Mouse (Mus musculus) hindbrain, embryonic 14.5 days (tissue): ENCODE data around the gene Gng10. TPM values are rescaled to one million over a fixed set of nuclear protein-coding genes. Genes with fewer than 3 reads are reported as not detected.

Experiments
- ATAC-seq: fragments of 200-750 bp; cut with Nextera tagmentation; 2 replicates; pipeline ENCODE4 v1.8.0; 2017; ENCODE audit warnings: moderate number of reproducible peaks, mild to moderate bottlenecking, moderate TSS enrichment, moderate library complexity; ENCODE audit not compliant: low FRiP score
- DNase-seq: peaks from one replicate; pipeline ENCODE4 v3.0.0-alpha.2; 2015; ENCODE audit warnings: low spot score
- H3K27ac ChIP-seq: fragments of 300-500 bp; sonication (generic); 2 replicates; pipeline ENCODE4 v1.5.1; 2014; ENCODE audit warnings: mild to moderate bottlenecking, moderate library complexity
- H3K27me3 ChIP-seq: fragments of 300-500 bp; sonication (generic); 2 replicates; pipeline ENCODE4 v1.6.1; 2014; ENCODE audit warnings: mild to moderate bottlenecking, low read length, mixed read lengths; ENCODE audit not compliant: control insufficient read depth, insufficient read depth
- H3K36me3 ChIP-seq: fragments of 300-500 bp; sonication (generic); replicated peaks from 2 replicates; pipeline ENCODE4 v1.6.1; 2014; ENCODE audit not compliant: control insufficient read depth, insufficient read depth
- H3K4me1 ChIP-seq: fragments of 300-500 bp; sonication (generic); replicated peaks from 2 replicates; pipeline ENCODE4 v1.6.1; 2014; ENCODE audit warnings: antibody characterized with exemption, low read length, mixed read lengths; ENCODE audit not compliant: control insufficient read depth, insufficient read depth
- H3K4me2 ChIP-seq: fragments of 300-500 bp; sonication (generic); replicated peaks from 2 replicates; pipeline ENCODE4 v1.6.1; 2014; ENCODE audit warnings: mild to moderate bottlenecking, moderate library complexity
- H3K4me3 ChIP-seq: fragments of 300-500 bp; sonication (generic); replicated peaks from 2 replicates; pipeline ENCODE4 v1.5.1; 2014; ENCODE audit warnings: mild to moderate bottlenecking, low read length
- H3K9ac ChIP-seq: fragments of 300-500 bp; sonication (generic); 2 replicates; pipeline ENCODE4 v1.6.1; 2014
- H3K9me3 ChIP-seq: fragments of 300-500 bp; sonication (generic); 2 replicates; pipeline ENCODE4 v1.6.1; 2016; ENCODE audit warnings: low read length; ENCODE audit not compliant: control insufficient read depth
- WGBS: fragments of 180-500 bp; shearing (Covaris S2); extraction: QIAGEN DNeasy Blood & Tissue Kit; methylation state at CpG from one replicate; pipeline ENCODE4 v1.1.7; 2014; 5-methylcytosine and 5-hydroxymethylcytosine counted together
- polyA plus RNA-seq: library from polyadenylated mRNA; unstranded; fragments of >200 nt; fragmentation: Nextera tagmentation; extraction: Ambion mirVana; gene quantifications from 2 replicates; pipeline ENCODE4 v1.2.1, GENCODE M21; 2014

The Gng10 gene
- polyA plus RNA-seq, 1 experiment from 2014 or later, result 198 TPM

GRCm38 (mm10) chr4:59009186-59009585 lies 25.7 kb upstream of the Gng10 start:
- Histone ChIP-seq H3K36me3 (no peaks in the 10 kb centered on the region), H3K9me3 (no peaks in the 10 kb centered on the region), H3K27ac (no peak overlapping the region), H3K4me1 (peaks cover 18% of the 10 kb centered on the region), H3K27me3 (no peaks in the 10 kb centered on the region), H3K9ac (no peak overlapping the region), H3K4me2 (no peak overlapping the region), H3K4me3 (no peak overlapping the region)
- 95% methylated on average over 7 of the region's 7 CpGs for WGBS
- DNase-seq (no peak), ATAC-seq (no peak)

DNA sequence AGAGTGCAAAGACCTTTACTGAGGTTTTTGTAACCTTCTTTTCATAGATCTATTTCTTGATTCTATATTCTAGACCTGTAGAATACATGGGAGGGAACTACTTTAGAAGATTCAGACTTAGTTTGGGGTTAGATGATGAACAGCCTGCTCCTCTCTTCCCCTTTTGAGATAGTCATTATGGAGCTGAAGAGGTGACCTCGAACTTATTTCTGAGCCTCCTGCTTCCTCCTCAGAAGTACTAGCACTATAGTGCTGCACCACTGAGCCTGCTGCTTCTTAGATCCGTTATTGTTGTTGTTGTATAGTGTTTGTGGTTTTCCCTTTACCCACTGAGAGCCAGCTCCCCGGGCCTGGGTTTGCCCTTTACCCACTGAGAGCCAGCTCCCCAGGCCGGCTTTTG lies 25.2 kb upstream of the Gng10 start:
- H3K9me3 ChIP-seq, result no peaks in the 10 kb centered on the region
- no peak for ATAC-seq
- no peak overlapping the region for H3K4me2 ChIP-seq
- WGBS, result 65% methylated on average over 4 of the region's 4 CpGs
- H3K9ac ChIP-seq, result no peak overlapping the region
- no peaks in the 10 kb centered on the region for H3K27me3 ChIP-seq
- H3K36me3 ChIP-seq, result no peaks in the 10 kb centered on the region
- H3K4me3 ChIP-seq, result no peak overlapping the region
- no peak overlapping the region for H3K27ac ChIP-seq
- H3K4me1 ChIP-seq, result peaks cover 13% of the 10 kb centered on the region
- DNase-seq, result no peak

DNA sequence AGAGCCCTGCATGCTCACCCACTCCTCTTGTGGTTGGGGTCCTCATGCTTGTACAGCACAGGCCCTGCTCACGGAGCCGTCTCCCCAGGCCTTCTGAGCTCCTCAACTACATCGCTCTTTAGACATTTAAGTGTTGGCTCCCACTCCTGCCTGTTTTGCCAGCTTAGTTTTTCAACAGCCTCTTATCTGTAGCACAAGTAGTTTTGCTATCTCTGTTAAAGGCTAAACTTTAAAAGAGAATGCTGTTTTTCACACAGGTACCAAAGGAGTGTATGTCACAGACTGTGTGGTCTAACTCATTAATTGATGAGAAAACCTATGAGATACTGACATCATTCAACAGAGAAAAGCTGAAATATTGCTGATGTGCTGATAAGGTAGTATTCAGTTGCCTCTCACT lies 23.4 kb upstream of the Gng10 start:
- Histone ChIP-seq H3K27ac (no peak overlapping the region), H3K4me3 (no peak overlapping the region), H3K4me2 (no peak overlapping the region), H3K9ac (no peak overlapping the region), H3K9me3 (no peaks in the 10 kb centered on the region), H3K27me3 (no peaks in the 10 kb centered on the region), H3K4me1 (no peaks in the 10 kb centered on the region), H3K36me3 (0 out of 2 replicates have a peak, but pooled peaks cover under 1% of the 10 kb centered on the region)
- 92% methylated on average over 3 of the region's 3 CpGs for WGBS
- ATAC-seq, result no peak
- no peak for DNase-seq

- H3K27me3 ChIP-seq, result no peaks in the 10 kb centered on the region
- H3K36me3 ChIP-seq, result peaks cover 26% of the 10 kb centered on the region
- ATAC-seq, result no peak
- H3K9me3 ChIP-seq, result no peaks in the 10 kb centered on the region
- WGBS, result 88% methylated on average over 3 of the region's 3 CpGs
- no peak overlapping the region for H3K4me2 ChIP-seq
- H3K4me3 ChIP-seq, result no peak overlapping the region
- DNase-seq, result no peak
- no peak overlapping the region for H3K27ac ChIP-seq
- H3K9ac ChIP-seq, result no peak overlapping the region
- no peaks in the 10 kb centered on the region for H3K4me1 ChIP-seq
Observed at GRCm38 (mm10) chr4:59015181-59015580, 19.7 kb upstream of the Gng10 start.

DNA sequence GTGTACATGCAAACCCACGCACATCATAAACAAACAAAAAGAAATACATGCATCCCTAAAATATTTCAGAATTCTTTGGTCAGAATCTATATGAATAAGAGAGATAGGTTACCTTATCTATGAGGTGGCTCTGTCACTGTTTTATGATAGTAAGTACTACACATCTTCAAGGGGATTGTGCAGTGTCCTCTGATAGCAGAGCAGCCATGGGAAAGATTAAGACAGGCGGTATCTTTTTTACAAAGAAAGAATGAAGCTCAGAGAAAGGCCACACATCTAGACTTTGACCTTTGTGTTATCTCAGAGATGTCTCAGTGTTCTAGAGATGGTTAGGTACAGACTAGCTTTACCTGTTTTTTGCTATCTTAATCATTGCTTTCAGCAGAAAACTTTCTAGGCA lies 18.0 kb upstream of the Gng10 start:
- H3K9ac ChIP-seq, result no peak overlapping the region
- no peak for ATAC-seq
- H3K27me3 ChIP-seq, result no peaks in the 10 kb centered on the region
- no peaks in the 10 kb centered on the region for H3K9me3 ChIP-seq
- WGBS, result 90% methylated on average over 2 of the region's 2 CpGs
- peaks cover 36% of the 10 kb centered on the region for H3K36me3 ChIP-seq
- no peak overlapping the region for H3K27ac ChIP-seq
- H3K4me2 ChIP-seq, result no peak overlapping the region
- H3K4me1 ChIP-seq, result no peaks in the 10 kb centered on the region
- H3K4me3 ChIP-seq, result no peak overlapping the region
- DNase-seq, result no peak

DNA sequence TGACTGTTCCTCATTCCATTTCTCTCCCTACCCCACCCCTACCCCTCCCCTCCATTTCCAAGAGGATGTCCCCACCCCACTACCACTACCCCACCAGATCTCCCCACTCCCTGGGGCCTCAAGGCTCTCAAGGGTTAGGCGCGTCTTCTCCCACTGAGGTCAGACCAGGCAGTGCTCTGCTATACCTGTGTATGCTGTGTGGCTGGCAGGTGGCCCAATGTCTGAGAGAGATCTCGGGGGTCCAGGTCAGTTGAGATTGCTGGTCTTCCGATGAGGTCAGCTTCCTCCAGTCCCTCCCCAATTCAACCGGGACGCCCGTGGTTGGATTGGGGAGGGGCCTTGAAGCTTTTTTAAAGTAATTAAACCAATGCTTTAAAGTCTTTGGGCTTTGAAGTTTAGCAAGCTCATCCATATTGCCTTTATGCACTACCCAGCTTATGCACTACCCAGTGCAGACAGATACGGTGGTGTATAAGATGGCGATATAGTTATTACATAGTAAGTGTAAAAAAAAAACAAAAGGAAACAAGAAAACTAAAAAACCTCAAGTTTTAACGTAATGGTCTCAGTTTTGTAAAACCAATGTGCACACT lies 467 bp upstream of the Gng10 start:
- H3K9me3 ChIP-seq, result 0 out of 2 replicates have a peak, but pooled peaks cover 2% of the 10 kb centered on the region
- peak overlapping the region; percentile 60 for H3K4me2 ChIP-seq
- 80% methylated on average over 10 of the region's 10 CpGs for WGBS
- H3K27ac ChIP-seq, result peak overlapping the region; percentile 95
- DNase-seq (peak; percentile 31), ATAC-seq (no peak)
- H3K9ac ChIP-seq, result peak overlapping the region; percentile 93
- peak overlapping the region; percentile 78 for H3K4me3 ChIP-seq
- no peaks in the 10 kb centered on the region for H3K27me3 ChIP-seq
- peaks cover 16% of the 10 kb centered on the region for H3K4me1 ChIP-seq
- 0 out of 2 replicates have a peak, but pooled peaks cover 5% of the 10 kb centered on the region for H3K36me3 ChIP-seq

DNA sequence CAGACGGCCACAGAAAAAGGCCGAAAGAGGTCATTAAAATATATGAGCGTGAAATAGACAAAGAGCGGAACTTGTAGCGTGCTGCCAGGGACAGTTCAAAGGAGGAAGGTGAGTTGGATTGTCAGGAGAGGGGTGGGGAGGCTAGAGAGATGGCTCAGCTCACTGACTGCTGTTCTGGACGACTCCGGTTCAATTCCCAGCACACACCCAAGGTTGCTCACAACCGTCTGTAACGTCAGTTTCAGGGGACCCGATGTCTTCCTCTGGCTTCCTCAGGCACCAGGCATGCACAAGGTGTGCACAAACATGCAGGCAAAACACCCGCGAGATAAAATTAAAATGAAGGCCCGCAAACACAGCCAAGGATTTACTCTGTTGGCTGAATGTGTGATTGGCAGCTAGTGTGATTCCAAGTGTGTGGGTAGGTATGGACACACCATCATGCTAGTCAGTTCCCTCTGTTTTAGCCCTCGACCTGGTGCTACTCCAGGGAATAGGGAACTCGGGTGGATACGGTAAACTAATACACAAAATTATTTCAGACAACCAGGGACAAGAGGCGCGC lies 980 bp downstream of the Gng10 start:
- Histone ChIP-seq H3K27me3 (no peaks in the 10 kb centered on the region), H3K27ac (peak overlapping the region; percentile 95), H3K4me1 (peaks cover 16% of the 10 kb centered on the region), H3K9me3 (0 out of 2 replicates have a peak, but pooled peaks cover 2% of the 10 kb centered on the region), H3K36me3 (peaks cover 18% of the 10 kb centered on the region; the same call in 1 of the 2 replicates), H3K9ac (peak overlapping the region; percentile 93), H3K4me2 (peak overlapping the region; percentile 60), H3K4me3 (peak overlapping the region; percentile 78)
- WGBS, result 57% methylated on average over 18 of the region's 18 CpGs
- DNase-seq (no peak), ATAC-seq (peak; percentile 24; the same call in 1 of the 2 replicates)

DNA sequence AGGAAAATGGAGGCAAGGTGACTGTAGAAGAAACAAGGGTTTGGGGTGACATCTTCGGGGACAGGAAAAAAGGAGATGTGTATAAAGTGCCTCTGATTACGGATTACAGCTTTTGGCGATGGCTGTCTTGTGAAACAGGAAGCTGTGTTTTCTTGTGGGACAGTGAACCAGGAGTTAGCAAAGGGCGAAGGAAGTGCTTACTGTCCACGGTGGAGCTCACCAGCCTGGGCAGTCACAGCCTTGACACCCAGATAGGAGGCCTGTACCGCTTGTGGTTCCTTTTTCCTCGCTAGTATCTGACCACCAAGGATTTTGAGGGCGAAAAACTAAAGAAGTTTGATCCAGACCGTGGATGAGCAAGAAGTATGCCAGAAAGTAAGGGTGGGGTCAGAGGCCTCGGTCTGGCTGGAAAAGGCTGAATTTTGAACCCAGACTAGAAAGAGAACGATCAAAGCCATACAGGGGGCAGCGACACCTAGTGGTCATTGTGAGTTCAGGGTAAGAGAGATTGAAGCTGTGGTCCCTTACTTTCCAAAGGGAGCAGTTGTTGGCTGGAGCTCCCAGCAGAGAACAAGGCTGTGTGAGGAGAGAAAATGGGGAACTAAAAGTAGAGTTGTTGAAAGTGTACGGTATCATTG lies 1.7 kb downstream of the Gng10 start:
- ATAC-seq (0 out of 2 replicates have a peak, but pooled peaks have one; percentile 18), DNase-seq (peak; percentile 78)
- no peak overlapping the region for H3K9ac ChIP-seq
- no peak overlapping the region for H3K27ac ChIP-seq
- 51% methylated on average over 13 of the region's 13 CpGs for WGBS
- H3K9me3 ChIP-seq, result 0 out of 2 replicates have a peak, but pooled peaks cover 2% of the 10 kb centered on the region
- peaks cover 24% of the 10 kb centered on the region; the same call in 1 of the 2 replicates for H3K36me3 ChIP-seq
- H3K4me2 ChIP-seq, result peak overlapping the region; percentile 60
- no peaks in the 10 kb centered on the region for H3K27me3 ChIP-seq
- H3K4me1 ChIP-seq, result peaks cover 16% of the 10 kb centered on the region
- no peak overlapping the region; the same call in 1 of the 2 replicates for H3K4me3 ChIP-seq

DNA sequence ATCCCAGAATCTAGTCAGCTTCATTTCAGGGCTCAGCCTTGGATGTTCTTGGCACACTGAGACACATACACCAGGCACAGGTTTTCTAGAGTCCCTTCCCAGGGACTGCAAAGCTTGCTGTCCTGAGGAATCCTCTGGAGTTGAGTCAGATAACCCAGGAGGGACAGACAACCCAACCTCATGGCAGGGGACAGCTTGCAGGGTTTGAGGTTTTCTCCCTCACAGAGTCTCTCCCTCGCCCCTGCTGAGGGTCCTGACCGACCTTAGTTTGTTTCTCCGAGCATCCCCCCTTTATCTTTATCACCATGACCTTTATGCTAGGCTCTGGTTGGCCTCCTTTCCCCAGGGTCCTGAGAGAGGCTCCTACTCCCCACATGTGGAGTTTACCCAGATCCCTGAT lies 2.6 kb downstream of the Gng10 start:
- DNase-seq, result no peak
- Histone ChIP-seq H3K9me3 (0 out of 2 replicates have a peak, but pooled peaks cover 2% of the 10 kb centered on the region), H3K27ac (no peak overlapping the region), H3K4me2 (no peak overlapping the region), H3K4me3 (no peak overlapping the region), H3K9ac (no peak overlapping the region), H3K27me3 (no peaks in the 10 kb centered on the region), H3K36me3 (peaks cover 27% of the 10 kb centered on the region), H3K4me1 (peaks cover 16% of the 10 kb centered on the region)
- 72% methylated on average over 3 of the region's 3 CpGs for WGBS
- no peak for ATAC-seq
